Mouse (Mus musculus) urinary bladder, postnatal 36 days (tissue): ENCODE data around the gene Rai1.
A peak's percentile ranks its signal among the peaks of the same experiment; 100 is the strongest.

ENCODE experiments used
- DNase-seq, 2 experiments: peaks; one replicate each; pipeline ENCODE4 v3.0.0; 2022; ENCODE audit warnings: low spot score in 2 of 2, mixed read lengths in 1 of 2

The Rai1 gene

GRCm38 (mm10) chr11:60219609-60220008, 114.8 kb downstream of the Rai1 start:
- DNase-seq: peak; percentile 43 to 47

GRCm38 (mm10) chr11:60220291-60220804, 115.5 kb downstream of the Rai1 start:
- peak; percentile 93 to 94 for DNase-seq

- no peak for DNase-seq
Observed at GRCm38 (mm10) chr11:60221425-60221824, 116.6 kb downstream of the Rai1 start.

- no peak for DNase-seq
Observed at GRCm38 (mm10) chr11:60222085-60222468, 117.3 kb downstream of the Rai1 start.

- peak; percentile 78 to 85 for DNase-seq
Observed at GRCm38 (mm10) chr11:60222469-60223236, 117.8 kb downstream of the Rai1 start, which contains the start of gene Srebf1. TSS of gene Srebf1 (minus strand) at chr11:60222581.

GRCm38 (mm10) chr11:60224676-60225075, 119.9 kb downstream of the Rai1 start:
- DNase-seq: peak in 1 of 2 experiments; percentile 70

- DNase-seq: no peak
Observed at GRCm38 (mm10) chr11:60225874-60226273, 121.1 kb downstream of the Rai1 start.

- DNase-seq: no peak
Observed at GRCm38 (mm10) chr11:60228525-60228924, 123.7 kb downstream of the Rai1 start.

GRCm38 (mm10) chr11:60229821-60230220, 125.0 kb downstream of the Rai1 start:
- peak in 1 of 2 experiments; percentile 42 for DNase-seq

- DNase-seq: no peak
Observed at GRCm38 (mm10) chr11:60230512-60230911, 125.7 kb downstream of the Rai1 start.

GRCm38 (mm10) chr11:60231326-60231725, 126.5 kb downstream of the Rai1 start:
- no peak for DNase-seq

GRCm38 (mm10) chr11:60231951-60232350, 127.1 kb downstream of the Rai1 start:
- no peak for DNase-seq

- no peak for DNase-seq
Observed at GRCm38 (mm10) chr11:60232441-60233058, 127.7 kb downstream of the Rai1 start.

GRCm38 (mm10) chr11:60233235-60233634, 128.4 kb downstream of the Rai1 start:
- DNase-seq: no peak

- DNase-seq: no peak
Observed at GRCm38 (mm10) chr11:60235351-60235750, 130.5 kb downstream of the Rai1 start.

- DNase-seq: no peak
Observed at GRCm38 (mm10) chr11:60240509-60240908, 135.7 kb downstream of the Rai1 start.

GRCm38 (mm10) chr11:60244503-60245143, 139.8 kb downstream of the Rai1 start:
- no peak for DNase-seq

- no peak for DNase-seq
Observed at GRCm38 (mm10) chr11:60246077-60246476, 141.3 kb downstream of the Rai1 start.

- DNase-seq: no peak
Observed at GRCm38 (mm10) chr11:60247753-60248550, 143.1 kb downstream of the Rai1 start.
